Comparison of ENCODE assay signal across 11 mouse cellular contexts in the genomic region with DNA sequence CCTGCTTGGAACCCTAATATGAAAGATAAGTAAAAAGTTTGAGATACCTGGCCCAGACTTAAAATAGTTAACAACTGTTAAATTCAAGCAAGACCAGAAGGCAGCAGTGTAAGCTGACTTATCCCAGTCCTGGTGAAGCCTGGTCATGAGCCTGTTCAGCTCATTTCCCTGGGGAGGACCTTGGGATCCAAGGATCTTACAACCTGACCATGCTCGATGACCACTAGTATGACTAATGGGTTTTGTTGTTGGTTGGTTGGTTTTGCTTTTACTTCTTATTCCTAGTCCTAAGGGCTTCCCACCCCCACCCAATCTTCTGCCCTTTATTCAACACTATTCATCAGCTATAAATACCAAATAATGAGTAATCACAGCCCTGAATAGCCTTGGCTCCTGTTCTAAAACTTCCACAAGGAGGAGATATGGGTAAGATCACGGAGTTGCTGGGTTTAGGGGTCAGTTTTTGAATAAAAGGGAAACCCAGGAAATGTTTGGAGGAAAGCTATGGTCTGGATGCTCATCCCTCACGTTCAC.
"Had no signal": no experiment of that assay in that cellular context is flagged by ENCODE, and none has a peak within 500 bp of the region (broad histone marks: within the 10 kb centered on the region; RNA-seq: fewer than 3 reads in every experiment).

No protein-coding gene starts in this region.

- H3K9ac ChIP-seq: limb, embryonic 12.5 days; liver, embryonic 14.5 days; midbrain, embryonic 12.5 days had no signal

- DNase-seq: kidney, postnatal 10 days; kidney, postnatal 4 days; liver; lung, adult 18-20 months; thymus, adult 18-20 months; thymus, postnatal 25 days had no signal

- H3K4me2 ChIP-seq: limb, embryonic 12.5 days; midbrain, embryonic 12.5 days had no signal

- ATAC-seq: midbrain, embryonic 16.5 days had no signal

- H3K4me3 ChIP-seq: layer of hippocampus, adult 2 months; limb, embryonic 12.5 days; midbrain, embryonic 12.5 days had no signal

- H3K36me3 ChIP-seq: limb, embryonic 12.5 days; midbrain, embryonic 12.5 days had no signal

- H3K27me3 ChIP-seq: limb, embryonic 12.5 days had no signal

- H3K9me3 ChIP-seq: limb, embryonic 12.5 days; midbrain, embryonic 12.5 days had no signal

- H3K27ac ChIP-seq: layer of hippocampus, adult 2 months; limb, embryonic 12.5 days; liver, embryonic 14.5 days; midbrain, embryonic 12.5 days had no signal
